Mouse (Mus musculus) liver, embryonic 11.5 days (tissue): Measurements from ENCODE around the gene Faf2. TPM values are rescaled to one million over a fixed set of nuclear protein-coding genes. Genes with fewer than 3 reads are reported as not detected.

ENCODE experiments used
- ATAC-seq: fragments of 200-750 bp; cut with Nextera tagmentation; replicated peaks from 2 replicates; pipeline ENCODE4 v1.8.0; 2017; ENCODE audit warnings: moderate number of reproducible peaks, mild to moderate bottlenecking, moderate TSS enrichment, moderate library complexity; ENCODE audit not compliant: low FRiP score
- DNase-seq: peaks from one replicate; pipeline ENCODE4 v3.0.0-alpha.2; 2017; ENCODE audit warnings: low spot score
- H3K27ac ChIP-seq: fragments of 300-500 bp; sonication (generic); 2 replicates; pipeline ENCODE4 v1.5.1; 2014; ENCODE audit warnings: mild to moderate bottlenecking, low read depth, low read length, control low read depth
- H3K27me3 ChIP-seq: fragments of 300-500 bp; sonication (generic); replicated peaks from 2 replicates; pipeline ENCODE4 v1.6.1; 2014; ENCODE audit warnings: low read length, mixed read lengths; ENCODE audit not compliant: control insufficient read depth, insufficient read depth
- H3K36me3 ChIP-seq: fragments of 300-500 bp; sonication (generic); 2 replicates; pipeline ENCODE4 v1.6.1; 2014; ENCODE audit warnings: mild to moderate bottlenecking, low read length, moderate library complexity, mixed read lengths; ENCODE audit not compliant: control insufficient read depth, insufficient read depth
- H3K4me1 ChIP-seq: fragments of 300-500 bp; sonication (generic); replicated peaks from 2 replicates; pipeline ENCODE4 v1.6.1; 2014; ENCODE audit warnings: low read length, mixed read lengths; ENCODE audit not compliant: control insufficient read depth, insufficient read depth
- H3K4me2 ChIP-seq: fragments of 300-500 bp; sonication (generic); 2 replicates; pipeline ENCODE4 v1.6.1; 2014; ENCODE audit warnings: mild to moderate bottlenecking, control low read depth, moderate library complexity
- H3K4me3 ChIP-seq: fragments of 300-500 bp; sonication (generic); 2 replicates; pipeline ENCODE4 v1.5.1; 2014; ENCODE audit warnings: low read depth, low read length, control low read depth
- H3K9ac ChIP-seq: fragments of 300-500 bp; sonication (generic); 2 replicates; pipeline ENCODE4 v1.6.1; 2014; ENCODE audit warnings: low read depth, low read length, control low read depth
- H3K9me3 ChIP-seq: fragments of 300-500 bp; sonication (generic); 2 replicates; pipeline ENCODE4 v1.6.1; 2016; ENCODE audit warnings: low read length, inconsistent platforms, mixed read lengths; ENCODE audit not compliant: control insufficient read depth
- WGBS: fragments of 180-500 bp; shearing (Covaris S2); extraction: QIAGEN DNeasy Blood & Tissue Kit; methylation state at CpG from one replicate; pipeline ENCODE4 v1.1.7; 2014; 5-methylcytosine and 5-hydroxymethylcytosine counted together
- polyA plus RNA-seq: library from polyadenylated mRNA; unstranded; fragments of >200 nt; fragmentation: Nextera tagmentation; extraction: Ambion mirVana; gene quantifications from 2 replicates; pipeline ENCODE4 v1.2.1, GENCODE M21; 2014

The Faf2 gene
- polyA plus RNA-seq, 1 experiment from 2014 or later = 52.7 TPM

GRCm38 (mm10) chr13:54680184-54680853 is 58.7 kb downstream of the Faf2 start:
- WGBS = 64% methylated on average over 17 of the region's 17 CpGs
- peak; percentile 96 for ATAC-seq
- peak; percentile 59 for DNase-seq

GRCm38 (mm10) chr13:54681291-54681690 is 59.7 kb downstream of the Faf2 start:
- Histone ChIP-seq H3K4me2 (peak overlapping the region; percentile 58), H3K9ac (peak overlapping the region; percentile 57), H3K36me3 (peaks cover 49% of the 10 kb centered on the region), H3K4me1 (peaks cover 38% of the 10 kb centered on the region), H3K4me3 (no peak overlapping the region), H3K27ac (peak overlapping the region; percentile 94), H3K9me3 (no peaks in the 10 kb centered on the region), H3K27me3 (no peaks in the 10 kb centered on the region)
- ATAC-seq (0 out of 2 replicates have a peak, but pooled peaks have one; percentile 8), DNase-seq (no peak)
- WGBS = 56% methylated on average over 8 of the region's 8 CpGs

More at GRCm38 (mm10) chr13:54680184-54680853, 58.7 kb downstream of the Faf2 start:
- no peaks in the 10 kb centered on the region for H3K27me3 ChIP-seq
- H3K4me2 ChIP-seq = peak overlapping the region; percentile 58
- H3K4me3 ChIP-seq = peak overlapping the region; percentile 30; the same call in 1 of the 2 replicates
- peaks cover 49% of the 10 kb centered on the region for H3K36me3 ChIP-seq
- peak overlapping the region; percentile 60 for H3K9ac ChIP-seq
- no peaks in the 10 kb centered on the region for H3K9me3 ChIP-seq
- H3K4me1 ChIP-seq = peaks cover 28% of the 10 kb centered on the region
- H3K27ac ChIP-seq = peak overlapping the region; percentile 94

GRCm38 (mm10) chr13:54683301-54683700 is 61.7 kb downstream of the Faf2 start:
- no peak overlapping the region for H3K27ac ChIP-seq
- H3K4me3 ChIP-seq = no peak overlapping the region
- no peaks in the 10 kb centered on the region for H3K9me3 ChIP-seq
- H3K4me2 ChIP-seq = no peak overlapping the region
- H3K27me3 ChIP-seq = no peaks in the 10 kb centered on the region
- ATAC-seq = no peak
- no peak overlapping the region for H3K9ac ChIP-seq
- no peak for DNase-seq
- WGBS = 92% methylated on average over 3 of the region's 3 CpGs
- H3K4me1 ChIP-seq = peaks cover 41% of the 10 kb centered on the region
- H3K36me3 ChIP-seq = peaks cover 49% of the 10 kb centered on the region

GRCm38 (mm10) chr13:54684140-54684896 is 62.7 kb downstream of the Faf2 start:
- Histone ChIP-seq H3K4me2 (peak overlapping the region; percentile 23; the same call in 1 of the 2 replicates), H3K9ac (0 out of 2 replicates have a peak overlapping the region, but pooled peaks have one; percentile 94), H3K27ac (peak overlapping the region; percentile 15; the same call in 1 of the 2 replicates), H3K4me3 (no peak overlapping the region), H3K27me3 (no peaks in the 10 kb centered on the region), H3K36me3 (peaks cover 45% of the 10 kb centered on the region), H3K4me1 (peaks cover 45% of the 10 kb centered on the region), H3K9me3 (no peaks in the 10 kb centered on the region)
- DNase-seq = no peak
- ATAC-seq = no peak
- WGBS = 80% methylated on average over 3 of the region's 3 CpGs

- H3K27ac ChIP-seq = peak overlapping the region; percentile 15; the same call in 1 of the 2 replicates
- WGBS = 52% methylated on average over 2 of the region's 2 CpGs
- DNase-seq (no peak), ATAC-seq (no peak)
- peaks cover 42% of the 10 kb centered on the region for H3K4me1 ChIP-seq
- no peaks in the 10 kb centered on the region for H3K9me3 ChIP-seq
- peak overlapping the region; percentile 79 for H3K4me3 ChIP-seq
- peak overlapping the region; percentile 94 for H3K9ac ChIP-seq
- no peaks in the 10 kb centered on the region for H3K27me3 ChIP-seq
- peak overlapping the region; percentile 98 for H3K4me2 ChIP-seq
- H3K36me3 ChIP-seq = peaks cover 39% of the 10 kb centered on the region
These were observed 63.6 kb downstream of the Faf2 start for GRCm38 (mm10) chr13:54685174-54685573.

DNA sequence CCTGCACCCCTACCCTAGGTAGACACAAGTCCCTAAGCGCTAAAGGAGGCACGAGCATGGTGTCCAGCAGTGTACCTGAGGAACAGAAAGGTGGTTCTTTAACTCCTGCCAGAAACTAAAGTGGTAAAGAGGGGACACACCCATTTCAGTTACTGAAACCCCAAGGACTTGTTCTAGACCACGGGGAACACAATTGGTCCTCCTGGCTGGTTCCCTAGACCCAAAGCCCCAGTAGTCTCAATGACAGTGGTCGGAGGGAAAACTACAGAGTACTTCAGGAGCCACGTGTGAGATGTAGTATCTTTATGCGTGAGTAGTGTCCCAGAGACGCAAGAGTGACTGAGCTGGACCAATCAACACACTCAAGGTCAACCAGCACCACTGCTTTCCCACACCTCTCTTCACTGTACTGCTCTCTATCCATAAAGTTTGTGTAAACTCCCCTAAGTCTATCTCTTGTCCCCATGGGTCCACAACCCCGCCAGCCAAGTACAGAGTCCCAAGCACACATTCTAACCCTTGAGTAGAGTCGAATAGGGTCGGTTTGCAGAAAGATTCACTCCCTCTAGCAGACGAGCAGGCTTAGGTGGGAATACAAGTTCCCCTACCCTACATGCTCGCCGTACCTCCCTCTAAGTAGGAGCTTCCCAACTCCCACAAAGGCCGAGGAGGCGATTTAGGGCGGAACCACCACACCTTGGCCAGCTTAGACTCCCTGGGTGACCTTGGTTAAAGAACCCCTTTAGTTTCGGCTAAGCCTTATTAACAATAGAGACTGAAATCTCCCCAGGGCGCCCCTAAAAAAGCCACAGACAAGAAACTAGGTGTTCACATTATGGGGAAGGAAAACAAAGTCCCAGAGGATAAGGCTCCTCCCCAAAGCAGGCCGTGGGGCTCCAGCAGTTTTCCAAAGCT is 64.8 kb downstream of the Faf2 start:
- ATAC-seq (no peak), DNase-seq (no peak)
- peak overlapping the region; percentile 98 for H3K4me2 ChIP-seq
- no peaks in the 10 kb centered on the region for H3K9me3 ChIP-seq
- peaks cover 35% of the 10 kb centered on the region for H3K4me1 ChIP-seq
- 9% methylated on average over 19 of the region's 19 CpGs for WGBS
- H3K27ac ChIP-seq = peak overlapping the region; percentile 98
- peak overlapping the region; percentile 94 for H3K9ac ChIP-seq
- H3K27me3 ChIP-seq = no peaks in the 10 kb centered on the region
- peak overlapping the region; percentile 79 for H3K4me3 ChIP-seq
- H3K36me3 ChIP-seq = peaks cover 29% of the 10 kb centered on the region

- no peaks in the 10 kb centered on the region for H3K9me3 ChIP-seq
- peak overlapping the region; percentile 98 for H3K27ac ChIP-seq
- peaks cover 34% of the 10 kb centered on the region for H3K4me1 ChIP-seq
- H3K36me3 ChIP-seq = peaks cover 22% of the 10 kb centered on the region
- DNase-seq = peak; percentile 81
- H3K4me2 ChIP-seq = peak overlapping the region; percentile 98
- no peaks in the 10 kb centered on the region for H3K27me3 ChIP-seq
- peak overlapping the region; percentile 94 for H3K9ac ChIP-seq
- WGBS = under 1% methylated on average over 35 of the region's 35 CpGs
- peak overlapping the region; percentile 79 for H3K4me3 ChIP-seq
- peak; percentile 53 for ATAC-seq
These were observed 65.5 kb downstream of the Faf2 start for GRCm38 (mm10) chr13:54687096-54687495.
